Mouse (Mus musculus): Measurements from ENCODE around the gene Negr1.
A peak's percentile ranks its signal among the peaks of the same experiment; 100 is the strongest.

Negr1 gene

GRCm38 (mm10) chr3:156928396-156929061 is 366.9 kb downstream of the Negr1 start:
- no peak for DNase-seq

- DNase-seq: no peak
These were observed 367.4 kb downstream of the Negr1 start for GRCm38 (mm10) chr3:156929062-156929397.

GRCm38 (mm10) chr3:156929677-156930440 is 368.3 kb downstream of the Negr1 start:
- no peak for DNase-seq

- no peak for DNase-seq
These were observed 369.4 kb downstream of the Negr1 start for GRCm38 (mm10) chr3:156931011-156931410.

- DNase-seq: no peak
These were observed 369.9 kb downstream of the Negr1 start for GRCm38 (mm10) chr3:156931540-156931939.

- DNase-seq: no peak
These were observed 373.2 kb downstream of the Negr1 start for GRCm38 (mm10) chr3:156934778-156935290.

GRCm38 (mm10) chr3:156947404-156947803 is 385.8 kb downstream of the Negr1 start:
- no peak for DNase-seq

GRCm38 (mm10) chr3:156952970-156953369 is 391.4 kb downstream of the Negr1 start:
- no peak for DNase-seq

- no peak for DNase-seq
These were observed 393.5 kb downstream of the Negr1 start for GRCm38 (mm10) chr3:156955094-156955493.

GRCm38 (mm10) chr3:156958640-156959039 is 397.0 kb downstream of the Negr1 start:
- DNase-seq: no peak

GRCm38 (mm10) chr3:156968764-156969163 is 407.2 kb downstream of the Negr1 start:
- no peak for DNase-seq

GRCm38 (mm10) chr3:156971104-156971503 is 409.5 kb downstream of the Negr1 start:
- DNase-seq: no peak

- no peak for DNase-seq
These were observed 415.2 kb downstream of the Negr1 start for GRCm38 (mm10) chr3:156976816-156977215.

GRCm38 (mm10) chr3:156980042-156980716 is 418.6 kb downstream of the Negr1 start:
- no peak for DNase-seq

- no peak for DNase-seq
These were observed 420.5 kb downstream of the Negr1 start for GRCm38 (mm10) chr3:156982102-156982501.

GRCm38 (mm10) chr3:156987113-156987512 is 425.5 kb downstream of the Negr1 start:
- no peak for DNase-seq

- no peak for DNase-seq
These were observed 430.6 kb downstream of the Negr1 start for GRCm38 (mm10) chr3:156992171-156992570.

- DNase-seq: no peak
These were observed 431.2 kb downstream of the Negr1 start for GRCm38 (mm10) chr3:156992811-156993210.

- DNase-seq: peak; percentile 4
These were observed 437.7 kb downstream of the Negr1 start for GRCm38 (mm10) chr3:156999177-156999808.

- DNase-seq: no peak
These were observed 460.0 kb downstream of the Negr1 start for GRCm38 (mm10) chr3:157021632-157022031.

GRCm38 (mm10) chr3:157024580-157024979 is 463.0 kb downstream of the Negr1 start:
- DNase-seq: no peak

- no peak for DNase-seq
These were observed 470.0 kb downstream of the Negr1 start for GRCm38 (mm10) chr3:157031513-157032142.

GRCm38 (mm10) chr3:157036016-157036415 is 474.4 kb downstream of the Negr1 start:
- no peak for DNase-seq

Measured in kidney, adult 11 months (tissue).